Mouse (Mus musculus) heart, postnatal 36 days (tissue): ENCODE measurements around the gene Lypd6b. TPM values are rescaled to one million over a fixed set of nuclear protein-coding genes. Genes with fewer than 3 reads are reported as not detected.
A peak's percentile ranks its signal among the peaks of the same experiment; 100 is the strongest.

ENCODE experiments used
- DNase-seq, 2 experiments: peaks; one replicate each; pipeline ENCODE4 v3.0.0; 2021 to 2022
- intact Hi-C: fragments of 180-260 bp; cut with DNase I; formaldehyde crosslinking; loops from one replicate; pipeline ENCODE4 v1.15.1; 2025
- total RNA-seq, 2 experiments: library from RNA; stranded (reverse); gene quantifications; 2 replicates each; pipeline ENCODE4 v1.2.3; 2021

The Lypd6b gene
- total RNA-seq, 2 experiments from 2014 or later: not detected

DNA sequence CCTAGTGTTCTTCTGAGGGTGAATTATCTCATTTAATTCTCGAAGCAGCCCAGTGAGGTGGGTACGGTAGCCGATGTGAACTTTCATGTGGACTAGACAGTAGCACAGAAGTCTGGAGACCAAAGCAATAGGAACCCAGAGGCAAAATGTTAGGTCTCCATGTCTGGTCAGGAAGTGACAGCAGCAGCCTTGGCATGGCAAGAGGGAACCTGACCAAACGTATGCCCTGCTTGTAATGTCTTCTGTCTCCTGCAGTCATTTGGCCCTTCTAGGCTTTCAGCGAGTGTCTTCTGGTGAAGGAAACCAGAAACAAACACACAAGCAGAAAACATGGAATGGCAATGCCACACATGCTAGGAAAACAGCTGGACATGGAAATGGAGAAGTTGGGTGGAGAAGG lies 29.1 kb downstream of the Lypd6b start:
- DNase-seq: no peak
- intact Hi-C loops: no loop called here

GRCm38 (mm10) chr2:49817151-49817550 lies 29.7 kb downstream of the Lypd6b start:
- DNase-seq: no peak
- intact Hi-C loops: no loop called here

- intact Hi-C loops: no loop called here
- no peak for DNase-seq
Measured at GRCm38 (mm10) chr2:49818126-49818525, 30.6 kb downstream of the Lypd6b start.

DNA sequence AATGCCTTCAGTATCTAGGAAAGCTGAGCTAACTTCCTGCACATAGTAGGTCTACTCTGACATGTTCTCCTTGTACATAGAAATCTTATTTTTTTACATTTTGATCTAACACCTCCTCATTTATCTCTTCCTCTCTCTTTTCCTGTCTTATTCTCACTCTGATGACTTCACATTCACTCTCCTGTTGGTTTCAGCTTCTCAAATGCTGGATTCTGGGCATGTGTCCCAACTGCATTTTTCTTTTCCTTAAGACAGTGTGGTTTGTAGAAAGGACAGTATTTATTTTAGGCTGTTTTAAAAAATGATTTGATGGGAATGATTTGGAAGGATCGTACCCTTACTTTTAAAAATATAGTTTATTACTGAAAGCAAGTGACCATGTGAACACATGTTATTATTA lies 34.8 kb downstream of the Lypd6b start:
- DNase-seq: no peak

DNA sequence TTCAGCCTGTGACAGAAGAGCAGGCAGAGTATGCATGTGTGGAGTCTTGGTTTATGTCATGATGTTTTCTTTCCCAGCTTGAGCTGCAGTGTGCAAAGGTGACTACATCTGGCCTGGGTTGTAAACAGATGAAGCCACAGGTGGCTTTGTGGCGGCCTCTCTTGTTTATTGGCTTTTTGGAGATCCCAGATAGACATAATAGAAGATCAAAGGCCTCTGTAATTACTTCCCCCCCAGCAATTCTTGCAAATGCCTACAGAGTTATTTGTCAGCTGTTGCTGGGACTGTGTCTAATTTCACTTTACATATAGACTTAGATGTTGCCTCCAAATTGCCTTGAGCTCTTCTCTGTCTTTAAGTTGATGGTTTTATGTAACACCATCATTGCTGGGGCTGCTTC lies 38.1 kb downstream of the Lypd6b start:
- no peak for DNase-seq
- intact Hi-C loops: no loop called here

More for the DNA sequence above, 34.8 kb downstream of the Lypd6b start:
- intact Hi-C loops: no loop called here

DNA sequence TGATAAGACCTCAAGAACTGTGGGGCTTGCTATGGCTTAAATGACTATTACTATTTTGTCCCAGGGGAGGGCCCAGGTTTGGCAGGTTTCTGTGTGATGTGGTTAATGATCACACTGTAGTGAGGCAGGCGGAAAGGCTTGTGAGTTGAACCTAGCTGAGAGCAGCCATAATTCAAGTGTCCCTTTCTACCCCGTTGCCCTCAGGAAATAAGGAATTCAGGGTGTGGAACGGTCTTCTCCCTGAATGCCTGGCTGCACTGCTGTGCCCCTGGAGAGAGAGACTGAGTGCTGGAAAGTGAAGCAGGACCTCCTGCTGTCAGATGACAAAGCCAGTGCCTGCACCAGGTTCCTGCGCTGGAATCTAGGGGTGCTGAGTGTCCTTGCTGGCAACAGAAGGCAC lies 40.3 kb downstream of the Lypd6b start:
- intact Hi-C loops: no loop called here
- no peak for DNase-seq

DNA sequence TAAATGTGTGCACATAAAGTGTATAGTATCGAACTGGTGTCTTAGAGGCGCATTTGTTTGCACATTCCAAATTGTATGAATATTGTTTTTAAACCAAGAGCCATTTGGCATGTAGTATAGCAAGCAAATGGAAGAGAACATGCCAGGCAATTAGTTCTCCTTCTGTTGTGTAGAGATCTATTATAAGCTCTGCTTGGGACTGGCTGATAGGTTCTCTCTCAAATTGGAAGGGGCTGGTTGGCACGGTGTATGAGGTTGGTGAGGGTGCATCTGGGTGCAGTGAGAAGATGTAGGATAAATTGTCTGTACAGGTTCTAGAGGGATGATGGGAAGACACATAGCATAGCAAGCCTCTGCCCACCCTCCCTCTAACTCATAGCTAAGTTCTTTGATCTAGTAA lies 42.9 kb downstream of the Lypd6b start:
- intact Hi-C loops: no loop called here
- no peak for DNase-seq

DNA sequence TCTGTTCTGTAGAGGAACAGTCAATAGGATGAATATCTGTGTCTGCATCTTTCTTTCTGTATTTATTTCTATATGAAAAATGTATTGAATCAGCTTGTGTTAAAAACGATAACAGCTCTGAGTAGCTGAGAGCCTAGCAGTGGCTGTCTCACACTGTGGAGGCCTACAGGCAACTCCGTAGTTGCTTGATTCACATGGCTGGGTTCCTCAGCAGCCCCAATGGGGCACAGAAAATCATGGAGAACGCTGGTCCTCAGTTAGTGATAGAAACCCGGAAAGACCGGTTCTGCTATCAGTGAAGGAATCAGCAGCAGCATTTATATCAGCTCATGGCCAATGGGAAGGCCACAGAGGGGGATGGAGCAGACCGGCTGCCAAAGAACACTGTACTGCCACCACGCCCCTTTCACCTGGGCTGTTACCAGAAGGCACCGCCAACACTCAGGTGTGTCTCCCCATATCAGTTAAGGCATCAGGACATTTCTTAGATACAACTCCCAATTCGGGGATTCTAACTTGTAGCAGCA lies 44.9 kb downstream of the Lypd6b start:
- intact Hi-C loops: no loop called here
- no peak for DNase-seq

DNA sequence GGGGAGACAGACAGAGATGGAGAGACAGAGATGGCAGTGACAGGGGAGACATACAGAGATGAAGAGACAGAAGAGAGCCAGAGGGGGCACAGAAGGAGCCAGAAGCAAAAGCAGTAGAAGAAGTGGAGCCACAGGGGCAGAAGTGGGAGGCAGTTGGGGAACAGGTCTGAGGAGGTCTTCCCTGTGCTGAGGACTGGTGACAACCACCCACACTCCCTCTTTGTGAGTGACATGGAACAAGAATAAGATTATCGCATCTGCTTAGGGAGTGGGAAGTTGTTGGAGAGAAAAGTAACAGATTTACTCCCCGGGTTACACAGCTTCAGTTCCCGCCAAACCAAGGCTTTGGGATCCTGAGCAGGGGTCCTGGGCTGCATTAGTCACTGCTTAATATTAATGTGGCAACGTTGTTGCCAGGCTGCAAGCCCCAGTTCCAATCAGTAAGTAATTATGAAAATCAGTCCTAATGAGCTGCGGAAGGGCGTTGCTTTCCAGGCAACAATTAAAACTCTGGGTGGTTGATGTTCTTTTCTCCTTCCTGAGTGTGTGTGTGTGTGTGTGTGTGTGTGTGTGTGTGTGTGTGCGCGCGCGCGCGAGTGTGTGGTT lies 50.1 kb downstream of the Lypd6b start:
- no peak for DNase-seq
- intact Hi-C loops: no loop called here

- intact Hi-C loops: no loop called here
- no peak for DNase-seq
Measured at GRCm38 (mm10) chr2:49838611-49839010, 51.1 kb downstream of the Lypd6b start.

- intact Hi-C loops: no loop called here
- DNase-seq: peak; percentile 8 to 22
Measured at GRCm38 (mm10) chr2:49840573-49840972, 53.1 kb downstream of the Lypd6b start.

- intact Hi-C loops: no loop called here
- no peak for DNase-seq
Measured at GRCm38 (mm10) chr2:49841089-49841488, 53.6 kb downstream of the Lypd6b start.

DNA sequence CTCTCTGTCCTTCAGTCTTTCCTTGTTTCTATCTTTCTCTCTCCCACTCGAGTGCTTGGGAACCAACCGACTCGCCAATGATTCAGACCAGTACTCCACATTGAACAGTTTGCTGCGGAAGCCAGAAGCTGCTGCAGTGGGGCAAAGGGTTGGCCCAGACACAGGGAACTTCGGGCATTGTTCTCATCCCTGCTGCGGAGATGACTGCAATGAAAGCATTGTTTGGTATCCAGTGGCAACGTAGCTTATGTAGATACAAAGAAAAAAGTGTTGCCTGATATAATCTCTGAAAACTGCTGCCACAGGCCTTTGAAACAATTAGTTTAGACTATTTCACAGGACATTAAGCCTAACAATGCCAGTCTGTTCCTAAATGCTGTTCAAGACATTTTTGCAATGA lies 57.6 kb downstream of the Lypd6b start:
- intact Hi-C loops: no loop called here
- no peak for DNase-seq

GRCm38 (mm10) chr2:49846097-49846496 lies 58.6 kb downstream of the Lypd6b start:
- intact Hi-C loops: no loop called here
- no peak for DNase-seq

GRCm38 (mm10) chr2:49846880-49847279 lies 59.4 kb downstream of the Lypd6b start:
- intact Hi-C loops: no loop called here

DNA sequence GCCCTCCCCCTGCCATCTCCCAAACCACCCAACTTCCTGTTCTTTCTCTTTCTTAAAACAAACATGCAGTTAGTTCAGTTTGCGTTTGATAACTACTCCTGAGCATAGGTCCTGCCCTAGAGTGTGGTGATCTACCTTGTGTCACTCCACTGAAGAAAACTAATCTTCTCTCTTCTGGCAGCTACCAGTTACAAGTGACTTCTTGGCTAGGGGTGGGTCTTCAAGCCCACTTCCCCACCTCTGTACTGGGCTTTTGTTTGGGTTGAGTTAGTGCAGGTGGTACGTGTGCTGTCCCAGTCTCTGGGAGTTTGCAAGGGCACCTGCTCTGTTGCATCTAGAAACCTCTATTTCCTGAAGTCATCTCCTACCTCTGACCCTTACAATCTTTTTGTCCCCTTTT lies 60.3 kb downstream of the Lypd6b start:
- intact Hi-C loops: no loop called here
- no peak for DNase-seq

More at GRCm38 (mm10) chr2:49846880-49847279, 59.4 kb downstream of the Lypd6b start:
- no peak for DNase-seq

DNA sequence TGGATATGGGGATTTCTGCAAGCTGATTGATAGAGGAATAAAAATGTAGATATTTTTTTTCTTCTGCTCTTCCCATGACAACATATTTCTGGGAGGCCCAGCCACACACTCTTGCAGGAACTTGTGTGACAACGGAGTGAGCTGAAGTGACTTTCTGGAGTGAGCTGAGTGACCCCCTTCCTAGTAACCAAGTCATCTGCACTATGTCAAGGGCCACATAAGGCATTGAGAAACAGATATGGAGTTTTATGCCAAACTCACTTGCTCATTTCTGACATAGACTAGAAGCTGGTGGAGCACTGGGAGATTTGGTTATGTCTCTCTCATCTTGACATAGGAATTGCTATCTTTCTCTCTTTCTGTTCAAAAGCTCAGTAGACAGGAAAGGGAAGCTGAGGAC lies 62.3 kb downstream of the Lypd6b start:
- no peak for DNase-seq
- intact Hi-C loops: no loop called here

GRCm38 (mm10) chr2:49851977-49852376 lies 64.5 kb downstream of the Lypd6b start:
- intact Hi-C loops: no loop called here
- no peak for DNase-seq

DNA sequence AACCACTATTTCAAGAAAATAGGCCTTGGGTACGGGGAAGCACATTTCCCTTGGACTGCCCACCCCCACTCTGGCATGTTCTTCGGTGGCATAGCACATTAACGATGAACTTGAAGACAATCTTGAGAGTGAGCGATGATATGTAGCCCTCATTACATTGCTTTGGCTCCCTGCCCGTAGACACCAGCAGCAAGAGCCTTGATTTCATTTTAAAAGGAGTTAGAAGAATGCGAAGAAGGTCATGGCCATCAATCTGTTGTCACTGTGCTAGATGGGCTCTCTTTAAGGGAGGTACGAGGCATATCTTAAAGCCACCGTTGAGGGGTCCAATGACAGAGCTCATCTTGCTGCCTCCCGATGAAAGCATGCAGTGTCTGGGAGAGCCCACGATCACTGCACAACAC lies 68.7 kb downstream of the Lypd6b start:
- no peak for DNase-seq
- intact Hi-C loops: no loop called here

GRCm38 (mm10) chr2:49856584-49856983 lies 69.1 kb downstream of the Lypd6b start:
- intact Hi-C loops: no loop called here
- no peak for DNase-seq

- DNase-seq: no peak
- intact Hi-C loops: no loop called here
Measured at GRCm38 (mm10) chr2:49860219-49860962, 72.9 kb downstream of the Lypd6b start.

DNA sequence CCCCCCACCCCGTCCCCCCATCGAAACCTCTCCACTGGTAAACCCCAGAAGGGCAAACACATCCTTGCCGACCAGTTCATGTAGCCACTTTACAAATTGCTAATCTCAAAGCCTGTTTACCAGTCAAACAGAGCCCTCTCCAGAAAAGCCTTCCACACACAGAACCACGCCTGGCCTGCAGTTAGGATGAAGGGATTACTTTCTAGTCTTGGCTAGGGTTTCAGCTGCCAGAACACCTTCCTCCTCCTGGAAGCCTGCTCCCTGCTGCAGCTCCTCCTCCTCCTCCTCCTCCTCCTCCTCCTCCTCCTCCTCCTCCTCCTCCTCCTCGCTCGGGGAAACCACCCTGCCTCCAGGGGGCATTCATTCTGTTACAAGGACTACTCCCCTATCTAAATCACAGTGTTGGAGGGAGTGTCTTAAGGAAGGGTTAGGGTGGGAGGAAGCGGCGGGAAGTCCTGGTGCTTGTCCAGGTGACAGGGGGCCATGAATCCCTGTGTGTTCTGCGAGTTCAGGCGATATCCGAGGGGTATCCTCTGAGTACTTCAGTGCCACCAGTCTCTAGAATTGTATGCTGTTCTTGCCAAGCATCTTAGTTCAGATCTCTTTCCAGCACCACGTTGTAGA lies 73.6 kb downstream of the Lypd6b start:
- intact Hi-C loops: no loop called here

More for the DNA sequence above, 73.6 kb downstream of the Lypd6b start:
- no peak for DNase-seq
